Mouse (Mus musculus) G1E (cell line): Measurements from ENCODE around the gene Dsp. TPM values are rescaled to one million over a fixed set of nuclear protein-coding genes. Genes with fewer than 3 reads are reported as not detected.

Source experiments
- ATAC-seq: 2 replicates; pipeline ENCODE4 v1.8.0; 2016; ENCODE audit warnings: mild to moderate bottlenecking; ENCODE audit not compliant: insufficient number of reproducible peaks, poor library complexity, low FRiP score, severe bottlenecking; ENCODE audit errors: extremely low read depth
- DNase-seq: peaks from one replicate; pipeline ENCODE4 v3.0.0; 2012; ENCODE audit warnings: low spot score
- H3K27me3 ChIP-seq: 2 replicates; pipeline ENCODE4 v1.6.1; 2012; ENCODE audit warnings: mild to moderate bottlenecking, low read length, inconsistent platforms; ENCODE audit not compliant: insufficient read depth
- H3K36me3 ChIP-seq: replicated peaks from 2 replicates; pipeline ENCODE3; 2012; ENCODE audit warnings: mild to moderate bottlenecking, inconsistent platforms
- H3K4me1 ChIP-seq: 2 replicates; pipeline ENCODE4 v1.6.1; 2012; ENCODE audit warnings: low read depth, low read length, inconsistent platforms, mixed read lengths; ENCODE audit not compliant: insufficient read depth
- H3K4me3 ChIP-seq: 2 replicates; pipeline ENCODE4 v1.5.1; 2012; ENCODE audit warnings: low read depth, mild to moderate bottlenecking, inconsistent platforms, low read length, moderate library complexity, mixed read lengths
- H3K9me3 ChIP-seq: replicated peaks from 2 replicates; pipeline ENCODE4 v1.6.1; 2012; ENCODE audit warnings: inconsistent platforms
- CTCF ChIP-seq: IDR thresholded peaks from 2 replicates; pipeline ENCODE4 v1.5.1; 2012; ENCODE audit warnings: low read depth, low read length, inconsistent platforms, mixed read lengths
- GATA1 ChIP-seq: IDR thresholded peaks from 2 replicates; pipeline ENCODE4 v1.6.1; 2012; ENCODE audit warnings: borderline replicate concordance, low read length, inconsistent platforms, mixed read lengths
- GATA2 ChIP-seq: IDR thresholded peaks from 2 replicates; pipeline ENCODE4 v1.6.1; 2012; ENCODE audit warnings: low read depth, low read length, inconsistent platforms, borderline replicate concordance
- POLR2AphosphoS5 ChIP-seq: IDR thresholded peaks from 2 replicates; pipeline ENCODE4 v1.6.1; 2012; ENCODE audit warnings: low read depth, low read length, inconsistent platforms; ENCODE audit not compliant: insufficient replicate concordance
- TAL1 ChIP-seq: conservative IDR thresholded peaks from 2 replicates; pipeline ENCODE4 v1.6.1; 2012; ENCODE audit warnings: low read depth, low read length, inconsistent platforms, mixed read lengths
- polyA plus RNA-seq: library from polyadenylated mRNA; stranded (reverse); fragments of >175 nt; gene quantifications from 2 replicates; pipeline ENCODE4 v1.2.3, GENCODE M21; 2012
- total RNA-seq, 2 experiments: library from RNA; stranded (forward) in 1 of 2; stranded (reverse) in 1 of 2; fragments of 200-1000 nt in 1 of 2; fragments of >200 nt in 1 of 2; fragmentation: Nextera tagmentation in 1 of 2; gene quantifications; 2 replicates each; pipeline ENCODE4 v1.2.3; 2014 to 2017

Dsp gene
- total RNA-seq (2014; fragmentation: Nextera tagmentation) (not detected in 2 replicates), total RNA-seq (2017) (0.05 and 0.06 TPM in 2 replicates), polyA plus RNA-seq (0.01 TPM in 1 of 2 replicates, not detected in the other)

DNA sequence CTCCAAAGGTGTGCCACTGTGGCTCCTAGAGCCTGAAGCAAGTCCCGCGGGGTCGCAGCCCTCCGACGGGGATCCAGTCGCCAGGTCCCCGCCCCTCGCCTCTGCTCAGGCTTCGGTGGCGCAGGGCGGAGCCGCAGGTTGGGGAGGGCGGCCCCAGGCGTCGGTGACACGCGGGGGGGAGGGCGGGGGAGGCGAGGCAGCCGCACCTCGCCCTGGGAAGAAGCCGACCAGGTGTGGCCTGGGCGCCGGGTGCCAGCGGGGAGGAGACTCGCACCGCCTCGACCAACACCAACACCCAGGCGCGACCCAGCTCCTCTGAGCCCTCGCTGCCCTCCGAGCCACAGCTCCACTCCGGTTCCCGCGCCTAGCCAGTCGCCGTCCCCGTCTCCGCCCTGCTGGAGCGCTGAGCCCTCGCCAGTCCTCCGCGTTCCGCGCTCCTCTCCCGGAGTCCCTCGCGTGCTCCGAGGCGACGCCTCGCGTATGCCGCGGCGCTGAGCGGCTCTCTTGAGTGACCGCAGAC lies at the start of gene Dsp:
Gene Dsp (plus strand): TSS at position 226 of the 520 bp plus-strand sequence.
- H3K4me3 ChIP-seq = no peak within 1 kb of the TSS; the same call in 1 of the 2 replicates
- TF ChIP-seq CTCF (no peak), TAL1 (no peak), GATA1 (no peak), POLR2AphosphoS5 (no peak), GATA2 (no peak)
- H3K36me3 ChIP-seq = no peaks in the 10 kb centered on the region
- ATAC-seq = no peak
- no peak for DNase-seq
- peaks cover 17% of the 10 kb centered on the region for H3K4me1 ChIP-seq
- peaks cover 19% of the 10 kb centered on the region for H3K9me3 ChIP-seq
- H3K27me3 ChIP-seq = peaks cover 38% of the 10 kb centered on the region

GRCm38 (mm10) chr13:38103406-38103805 lies 47.7 kb upstream of the Dsp start:
- no peak for TF ChIP-seq GATA1
- no peak for TF ChIP-seq GATA2
- ATAC-seq (no peak), DNase-seq (no peak)
- Histone ChIP-seq H3K4me3 (no peak overlapping the region), H3K27me3 (peaks cover 34% of the 10 kb centered on the region), H3K36me3 (no peaks in the 10 kb centered on the region), H3K9me3 (no peaks in the 10 kb centered on the region), H3K4me1 (peaks cover 4% of the 10 kb centered on the region; the same call in 1 of the 2 replicates)

DNA sequence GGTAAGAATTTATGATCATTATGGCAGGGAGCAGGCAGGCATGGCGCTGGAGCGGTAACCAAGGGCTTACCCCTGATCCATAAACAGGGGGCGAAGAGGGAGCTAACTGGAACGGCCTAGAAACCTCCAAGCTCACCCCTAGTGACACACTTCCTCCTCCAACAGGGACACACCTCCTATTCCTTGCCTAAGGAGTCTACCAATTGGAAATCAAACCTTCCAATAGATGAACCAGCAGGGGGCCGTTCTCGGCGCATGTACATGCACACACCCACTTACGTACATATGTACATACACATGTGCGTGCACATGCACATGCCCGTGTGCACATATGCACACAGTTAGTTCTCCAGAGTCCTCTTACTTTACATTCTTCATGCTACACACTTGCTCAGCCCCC lies 46.6 kb upstream of the Dsp start:
- Histone ChIP-seq H3K4me1 (peaks cover 4% of the 10 kb centered on the region; the same call in 1 of the 2 replicates), H3K27me3 (peaks cover 39% of the 10 kb centered on the region)
- TF ChIP-seq GATA1 = no peak
- no peak for TF ChIP-seq POLR2AphosphoS5
- no peak for TF ChIP-seq CTCF
- no peak for TF ChIP-seq GATA2
- no peak for TF ChIP-seq TAL1

GRCm38 (mm10) chr13:38109081-38109480 lies 42.0 kb upstream of the Dsp start:
- TF ChIP-seq POLR2AphosphoS5 (no peak), GATA2 (no peak), CTCF (no peak), TAL1 (no peak), GATA1 (no peak)
- ATAC-seq (no peak), DNase-seq (no peak)

More for the DNA sequence above, 46.6 kb upstream of the Dsp start:
- no peaks in the 10 kb centered on the region for H3K36me3 ChIP-seq
- H3K4me3 ChIP-seq = no peak overlapping the region
- ATAC-seq = no peak
- no peak for DNase-seq
- no peaks in the 10 kb centered on the region for H3K9me3 ChIP-seq

GRCm38 (mm10) chr13:38122321-38122720 lies 28.8 kb upstream of the Dsp start:
- ATAC-seq = no peak
- no peak for TF ChIP-seq GATA2
- no peak for TF ChIP-seq GATA1
- TF ChIP-seq CTCF = no peak
- no peak for TF ChIP-seq TAL1
- TF ChIP-seq POLR2AphosphoS5 = no peak

More at GRCm38 (mm10) chr13:38109081-38109480, 42.0 kb upstream of the Dsp start:
- H3K36me3 ChIP-seq = no peaks in the 10 kb centered on the region
- peaks cover 4% of the 10 kb centered on the region; the same call in 1 of the 2 replicates for H3K4me1 ChIP-seq
- peaks cover 36% of the 10 kb centered on the region for H3K27me3 ChIP-seq
- H3K4me3 ChIP-seq = no peak overlapping the region
- H3K9me3 ChIP-seq = no peaks in the 10 kb centered on the region

DNA sequence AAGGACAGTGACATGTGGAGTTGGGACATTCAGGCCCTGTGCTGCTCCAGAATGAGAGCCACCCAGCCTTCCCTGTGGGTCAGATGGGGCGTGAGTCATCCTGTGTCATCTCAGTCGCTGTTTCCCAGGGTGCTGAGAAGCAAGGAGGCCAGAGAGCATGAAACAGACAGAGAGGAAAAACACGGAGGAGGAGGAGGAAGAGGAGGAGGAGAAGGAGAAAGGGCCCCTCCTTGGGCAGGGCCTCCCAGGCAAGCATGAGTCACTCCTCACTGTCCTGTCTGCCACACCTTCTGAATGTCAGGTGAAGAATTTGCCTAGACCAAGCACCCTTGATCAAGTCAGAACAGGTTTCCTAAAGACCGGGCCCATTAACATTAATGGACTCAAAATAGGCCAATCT lies 27.4 kb upstream of the Dsp start:
- Histone ChIP-seq H3K36me3 (no peaks in the 10 kb centered on the region), H3K9me3 (no peaks in the 10 kb centered on the region), H3K4me3 (no peak overlapping the region), H3K27me3 (peaks cover 44% of the 10 kb centered on the region), H3K4me1 (peaks cover 22% of the 10 kb centered on the region)
- DNase-seq = no peak
- no peak for TF ChIP-seq POLR2AphosphoS5
- no peak for TF ChIP-seq GATA1
- no peak for TF ChIP-seq CTCF
- no peak for TF ChIP-seq GATA2
- TF ChIP-seq TAL1 = no peak
- ATAC-seq = no peak

More at GRCm38 (mm10) chr13:38122321-38122720, 28.8 kb upstream of the Dsp start:
- H3K4me1 ChIP-seq = peaks cover 23% of the 10 kb centered on the region
- H3K9me3 ChIP-seq = no peaks in the 10 kb centered on the region
- H3K36me3 ChIP-seq = no peaks in the 10 kb centered on the region
- no peak overlapping the region for H3K4me3 ChIP-seq
- no peak for DNase-seq
- peaks cover 35% of the 10 kb centered on the region for H3K27me3 ChIP-seq
